Mouse (Mus musculus) cortical plate, adult 2 months (tissue): Measurements from ENCODE around the gene Csmd2. TPM values are rescaled to one million over a fixed set of nuclear protein-coding genes. Genes with fewer than 3 reads are reported as not detected.

Experiments
- H3K27ac ChIP-seq: fragments of 200-500 bp; 2 replicates; pipeline ENCODE4 v1.5.1; 2012; ENCODE audit warnings: low read length, control low read depth, inconsistent platforms; ENCODE audit not compliant: insufficient read depth
- H3K4me1 ChIP-seq: fragments of 200-500 bp; 2 replicates; pipeline ENCODE4 v1.6.1; 2011; ENCODE audit warnings: low read length; ENCODE audit not compliant: control insufficient read depth, insufficient read depth
- H3K4me3 ChIP-seq: fragments of 200-500 bp; 2 replicates; pipeline ENCODE4 v1.5.1; 2011; ENCODE audit warnings: mild to moderate bottlenecking, low read length, control low read depth; ENCODE audit not compliant: insufficient read depth
- CTCF ChIP-seq: fragments of 200-500 bp; IDR thresholded peaks from 2 replicates; pipeline ENCODE4 v1.5.1; 2011; ENCODE audit warnings: mild to moderate bottlenecking, control low read depth, low read length; ENCODE audit not compliant: insufficient read depth; ENCODE audit errors: extremely low read depth
- POLR2A ChIP-seq: fragments of 200-500 bp; IDR thresholded peaks from 2 replicates; pipeline ENCODE4 v1.6.1; 2011; ENCODE audit warnings: mild to moderate bottlenecking, low read length, control low read depth; ENCODE audit not compliant: insufficient read depth; ENCODE audit errors: extremely low read depth
- polyA plus RNA-seq: library from polyadenylated mRNA; depleted of rRNA; stranded (reverse); fragments of >200 nt; gene quantifications from 2 replicates; pipeline ENCODE4 v1.2.3, GENCODE M21; 2012

Gene Csmd2
- polyA plus RNA-seq, 1 experiment: 29.3 TPM

DNA sequence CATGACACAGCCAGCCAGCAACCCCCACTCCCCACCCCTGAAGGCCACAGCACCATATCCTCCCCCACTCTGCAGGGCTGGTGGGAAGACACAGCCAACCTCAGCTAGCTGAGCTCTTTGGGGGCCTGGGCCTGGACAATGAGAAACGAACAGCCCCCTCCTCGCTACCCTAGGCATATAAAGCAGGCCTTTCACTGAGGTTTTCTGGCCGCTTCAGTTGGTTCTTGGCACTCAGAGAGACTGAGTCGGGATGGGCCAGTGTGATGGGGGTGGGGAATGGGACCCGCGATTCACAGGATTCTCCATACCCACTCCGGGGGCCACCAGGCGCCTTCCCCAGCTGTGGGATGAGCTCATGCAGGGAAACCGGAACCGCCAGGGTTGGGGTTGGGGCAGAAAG lies 1.8 kb upstream of the Csmd2 start:
- Histone ChIP-seq H3K4me3 (no peak overlapping the region; the same call in 1 of the 2 replicates), H3K4me1 (no peaks in the 10 kb centered on the region; the same call in 1 of the 2 replicates), H3K27ac (no peak overlapping the region)
- TF ChIP-seq CTCF: no peak
- no peak for TF ChIP-seq POLR2A

DNA sequence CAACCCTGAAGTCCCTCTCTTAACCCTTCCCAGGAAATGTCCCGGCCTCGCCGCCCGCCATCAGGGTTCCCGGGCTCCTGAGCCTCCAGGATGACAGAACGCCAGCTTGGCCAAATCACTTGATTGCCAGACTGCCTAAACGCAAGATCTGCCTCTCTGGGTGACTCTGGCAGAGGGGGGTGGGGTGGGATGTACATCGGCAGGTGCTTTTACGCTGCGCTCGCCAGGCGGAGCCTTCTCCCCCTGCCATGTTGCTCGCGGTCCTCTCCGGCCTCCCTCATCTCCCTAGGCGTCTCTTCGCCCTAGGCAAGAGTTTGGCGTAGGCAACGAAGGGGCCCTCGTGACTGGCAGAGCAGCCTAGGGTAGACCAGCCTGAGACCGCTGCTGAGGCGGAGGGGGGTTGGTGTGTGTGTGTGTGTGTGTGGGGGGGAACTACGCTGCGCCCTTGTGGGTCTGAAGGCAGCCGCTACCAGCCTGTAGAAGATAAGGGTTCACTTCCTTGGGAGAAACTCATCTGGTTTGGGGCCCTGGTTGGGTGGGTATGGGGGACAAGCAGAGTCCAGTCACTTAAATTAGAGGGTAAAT lies 1.1 kb upstream of the Csmd2 start:
- Histone ChIP-seq H3K27ac (0 out of 2 replicates have a peak overlapping the region, but pooled peaks have one; percentile 26), H3K4me1 (no peaks in the 10 kb centered on the region; the same call in 1 of the 2 replicates), H3K4me3 (peak overlapping the region; percentile 97)
- TF ChIP-seq CTCF (no peak), POLR2A (no peak)

DNA sequence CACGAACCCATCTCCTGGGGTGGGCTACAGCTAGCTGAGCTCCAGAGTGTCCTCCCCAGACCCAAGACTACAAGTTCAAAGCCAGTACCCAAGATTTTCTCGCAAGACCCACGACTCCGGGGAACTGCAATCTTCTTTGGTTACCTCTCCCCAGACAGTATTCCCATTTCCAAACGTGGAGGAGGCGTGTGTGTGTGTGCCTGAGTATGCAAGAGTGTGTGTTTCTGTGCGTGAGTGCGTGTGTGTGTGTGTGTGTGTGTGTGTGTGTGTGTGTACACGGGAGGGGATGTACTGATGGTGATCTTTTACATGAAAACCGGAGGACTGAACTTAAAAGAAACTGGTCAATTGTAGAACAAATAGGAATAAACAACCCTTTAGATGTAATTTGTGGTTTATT lies 387 bp upstream of the Csmd2 start:
- Histone ChIP-seq H3K4me3 (peak overlapping the region; percentile 97), H3K4me1 (no peaks in the 10 kb centered on the region; the same call in 1 of the 2 replicates), H3K27ac (0 out of 2 replicates have a peak overlapping the region, but pooled peaks have one; percentile 26)
- TF ChIP-seq CTCF: no peak
- TF ChIP-seq POLR2A: no peak

DNA sequence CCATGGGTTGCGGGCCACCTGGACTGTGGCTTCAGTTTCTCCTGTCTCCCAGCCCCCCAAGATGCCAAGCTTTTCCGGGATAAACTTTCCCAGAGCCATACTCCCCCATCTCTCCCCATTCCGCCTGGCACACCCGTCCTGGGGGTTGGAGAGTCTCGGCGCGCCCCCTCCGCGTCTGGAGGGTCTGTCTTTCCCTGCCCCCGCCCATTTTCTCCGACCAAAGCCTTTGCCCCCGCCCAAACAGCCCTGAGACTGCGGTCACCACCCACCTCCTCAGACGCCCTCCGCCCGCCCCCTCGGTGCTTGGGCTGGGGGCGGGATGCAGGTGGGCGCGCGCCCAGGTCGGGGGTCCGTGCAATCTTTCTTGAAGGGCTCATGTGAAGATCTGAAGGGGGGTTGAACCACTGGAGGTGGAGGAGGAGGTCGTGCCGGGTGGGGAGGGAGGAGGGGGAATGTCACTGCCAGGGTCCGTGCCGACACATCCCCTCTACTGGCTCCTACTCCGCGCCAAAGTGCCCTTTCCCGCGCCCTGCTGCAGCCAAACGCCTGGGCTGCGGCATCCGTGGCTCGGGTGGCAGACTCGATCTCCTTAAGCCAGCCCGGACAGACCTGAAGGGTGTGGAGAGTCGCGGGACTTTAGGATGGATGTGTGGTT lies 996 bp downstream of the Csmd2 start:
- TF ChIP-seq CTCF (no peak), POLR2A (no peak)
- Histone ChIP-seq H3K4me1 (peaks cover 2% of the 10 kb centered on the region), H3K4me3 (peak overlapping the region; percentile 97)

DNA sequence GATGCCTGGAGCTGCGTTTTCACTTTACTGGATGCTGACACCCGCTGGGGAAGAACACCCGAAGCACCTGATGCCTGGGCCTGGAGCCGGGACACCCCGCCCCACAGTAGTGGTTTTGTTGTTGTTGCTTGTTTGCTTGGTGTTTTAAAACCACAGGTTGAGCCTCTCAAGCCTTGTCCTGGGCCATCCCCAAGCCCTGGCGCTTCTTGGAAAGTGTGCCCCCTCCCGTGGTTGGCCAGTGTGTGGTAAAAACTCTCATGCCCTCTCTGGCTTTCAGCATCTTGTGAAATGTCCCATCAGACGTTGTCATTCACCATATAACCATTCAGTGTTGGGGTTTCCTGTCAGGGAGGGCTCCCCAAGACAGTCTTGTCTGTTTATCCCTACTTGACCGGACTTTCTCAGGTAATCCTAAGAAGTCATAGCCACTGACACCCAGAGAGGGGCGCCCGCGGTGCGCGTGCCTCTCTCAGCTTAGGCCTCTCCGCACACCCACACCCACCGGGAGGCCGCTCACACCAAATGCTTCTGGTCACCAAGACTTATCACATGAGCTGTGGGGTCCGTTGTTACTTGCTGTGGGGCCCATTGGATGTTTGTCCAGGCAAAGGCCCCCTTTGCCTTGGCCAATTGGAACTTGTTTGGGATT lies 1.8 kb downstream of the Csmd2 start:
- H3K4me1 ChIP-seq: peaks cover 2% of the 10 kb centered on the region
- H3K4me3 ChIP-seq: peak overlapping the region; percentile 97
- TF ChIP-seq CTCF: peak; percentile 57
- no peak for TF ChIP-seq POLR2A
- no peak overlapping the region for H3K27ac ChIP-seq

More for the DNA sequence above, 996 bp downstream of the Csmd2 start:
- peak overlapping the region; percentile 48; the same call in 1 of the 2 replicates for H3K27ac ChIP-seq

DNA sequence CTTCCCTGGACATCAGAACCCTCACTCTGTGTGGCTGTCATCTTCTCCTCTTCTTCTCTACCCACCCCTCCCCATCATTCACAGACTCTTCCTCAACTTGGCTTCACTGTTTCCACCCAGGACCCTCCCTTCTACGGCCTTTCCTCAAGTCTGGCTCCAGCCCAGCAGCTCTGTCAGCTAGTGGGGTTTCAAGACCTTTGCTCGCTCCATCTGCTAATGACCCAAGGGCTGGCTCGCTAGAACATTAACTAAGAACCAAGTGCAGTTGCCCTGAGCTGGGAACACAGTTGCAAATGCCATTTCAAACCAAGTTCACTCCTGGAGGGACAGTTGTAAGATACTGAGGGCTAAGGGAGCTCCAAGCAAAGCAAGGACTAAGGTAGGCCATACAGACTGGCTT lies 11.6 kb downstream of the Csmd2 start:
- Histone ChIP-seq H3K4me3 (no peak overlapping the region), H3K4me1 (peaks cover 3% of the 10 kb centered on the region), H3K27ac (no peak overlapping the region)
- TF ChIP-seq CTCF: no peak
- TF ChIP-seq POLR2A: no peak

DNA sequence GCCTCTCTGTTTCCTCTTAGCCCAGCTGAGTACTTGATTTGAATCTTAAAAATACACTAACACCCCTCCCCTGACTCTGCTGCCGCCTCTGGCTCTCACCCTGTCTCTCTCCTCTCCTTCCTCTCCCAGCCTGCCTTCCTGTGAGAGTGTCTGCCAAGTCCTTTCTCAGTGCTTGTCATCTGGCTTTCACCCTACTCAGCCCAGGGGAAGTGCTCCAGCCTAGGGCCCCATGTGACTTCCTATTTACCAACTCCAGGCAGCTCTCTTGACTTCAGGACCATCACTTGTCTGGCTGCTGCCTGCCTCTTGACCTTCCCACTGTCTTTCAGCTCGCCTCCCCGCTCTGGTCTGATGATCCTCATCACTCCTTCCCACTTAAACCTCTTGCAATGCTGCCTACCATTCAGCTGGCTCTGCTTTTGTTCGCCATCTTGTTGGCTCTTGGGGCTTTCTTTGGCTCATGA lies 15.0 kb downstream of the Csmd2 start:
- TF ChIP-seq CTCF (no peak), POLR2A (no peak)
- Histone ChIP-seq H3K27ac (no peak overlapping the region), H3K4me3 (no peak overlapping the region), H3K4me1 (peaks cover 3% of the 10 kb centered on the region)

DNA sequence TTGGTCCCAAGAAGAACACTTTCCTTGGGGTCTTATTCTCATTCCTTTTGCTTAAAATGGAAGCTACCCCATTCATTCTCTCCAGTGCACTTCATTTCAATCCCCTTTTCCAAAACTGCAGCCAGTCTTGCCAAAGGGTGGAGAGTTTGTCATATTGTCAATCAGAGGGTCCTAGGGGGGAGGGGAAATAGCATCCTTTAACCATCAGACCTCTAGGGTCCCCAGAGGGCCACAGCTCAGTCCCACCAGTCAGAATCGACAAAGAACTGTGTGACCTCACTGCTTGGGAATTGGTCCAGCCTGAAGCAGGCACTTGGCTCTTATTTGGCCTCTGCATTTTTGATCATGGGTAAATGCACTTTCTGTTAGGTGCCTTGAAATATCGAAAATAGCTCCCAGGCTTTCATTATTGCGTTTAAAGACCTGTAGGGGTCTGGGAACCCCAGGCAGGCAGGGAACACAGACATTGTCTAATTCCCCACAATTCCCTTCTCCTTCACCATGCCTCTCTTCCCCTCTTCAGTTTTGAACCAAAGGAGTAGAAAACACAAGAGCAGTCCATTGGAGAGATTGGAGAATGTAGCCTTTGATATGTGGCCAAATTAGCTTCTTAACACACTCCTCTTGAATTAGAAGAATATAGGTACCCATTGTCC lies 17.3 kb downstream of the Csmd2 start:
- H3K4me1 ChIP-seq: peaks cover 5% of the 10 kb centered on the region
- H3K4me3 ChIP-seq: no peak overlapping the region
- H3K27ac ChIP-seq: no peak overlapping the region
- TF ChIP-seq POLR2A: no peak
- no peak for TF ChIP-seq CTCF

DNA sequence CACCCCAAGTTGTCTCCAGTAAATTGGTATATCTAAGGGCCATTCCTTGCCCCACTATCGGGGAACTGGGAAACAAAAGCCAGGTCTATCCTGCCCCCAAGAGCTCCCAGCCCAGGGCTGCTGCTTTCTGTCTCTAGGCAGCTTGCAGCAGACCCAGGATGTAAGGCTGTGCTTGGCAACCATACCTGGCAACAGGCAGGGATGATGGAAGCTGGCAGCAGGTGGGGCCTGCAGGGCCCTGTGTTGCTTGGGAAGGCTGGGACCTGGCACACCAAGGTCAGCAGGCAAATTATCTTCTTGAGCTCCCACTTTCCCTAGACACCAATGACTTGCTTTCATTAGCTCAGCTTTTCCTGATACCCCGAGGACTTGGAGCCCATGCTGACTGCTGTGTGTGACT lies 31.8 kb downstream of the Csmd2 start:
- TF ChIP-seq CTCF (no peak), POLR2A (no peak)
- Histone ChIP-seq H3K4me3 (no peak overlapping the region), H3K4me1 (peaks cover 8% of the 10 kb centered on the region), H3K27ac (no peak overlapping the region)

DNA sequence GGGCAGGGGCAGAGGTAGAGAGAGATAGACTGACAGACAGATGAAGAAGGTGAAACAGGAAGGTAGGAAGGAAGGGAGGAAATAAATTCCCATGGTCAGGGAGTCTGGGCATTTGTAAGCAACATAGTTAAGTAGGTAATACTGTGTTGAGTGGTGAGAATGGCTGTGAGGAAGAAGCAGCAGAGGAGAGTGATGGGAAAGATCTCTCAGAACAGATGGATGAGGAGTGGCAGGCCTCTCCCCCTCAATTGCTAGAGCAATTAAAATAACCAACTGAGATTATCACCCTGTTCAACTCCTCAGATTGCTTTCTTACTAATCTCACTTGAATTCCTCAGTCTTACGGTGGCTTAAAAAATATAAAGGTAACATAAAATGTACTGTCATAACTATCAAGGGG lies 40.6 kb downstream of the Csmd2 start:
- H3K4me1 ChIP-seq: peaks cover 14% of the 10 kb centered on the region
- H3K27ac ChIP-seq: peak overlapping the region; percentile 6; the same call in 1 of the 2 replicates
- H3K4me3 ChIP-seq: no peak overlapping the region
- TF ChIP-seq POLR2A (no peak), CTCF (no peak)
